Mouse (Mus musculus) activated CD4-positive, CD25-positive, alpha-beta regulatory T cell, adult 4 months (primary cell): Measurements from ENCODE around the gene Pgbd5. TPM values are rescaled to one million over a fixed set of nuclear protein-coding genes. Genes with fewer than 3 reads are reported as not detected.

Experiments
- ATAC-seq: one replicate; pipeline ENCODE4 v1.8.0; 2017
- polyA plus RNA-seq, 2 experiments: library from polyadenylated mRNA; unstranded; fragments of 100-300 nt; shearing (Covaris generic); gene quantifications; one replicate each; pipeline ENCODE4 v1.2.1; 2017

Gene Pgbd5
- polyA plus RNA-seq: not detected

DNA sequence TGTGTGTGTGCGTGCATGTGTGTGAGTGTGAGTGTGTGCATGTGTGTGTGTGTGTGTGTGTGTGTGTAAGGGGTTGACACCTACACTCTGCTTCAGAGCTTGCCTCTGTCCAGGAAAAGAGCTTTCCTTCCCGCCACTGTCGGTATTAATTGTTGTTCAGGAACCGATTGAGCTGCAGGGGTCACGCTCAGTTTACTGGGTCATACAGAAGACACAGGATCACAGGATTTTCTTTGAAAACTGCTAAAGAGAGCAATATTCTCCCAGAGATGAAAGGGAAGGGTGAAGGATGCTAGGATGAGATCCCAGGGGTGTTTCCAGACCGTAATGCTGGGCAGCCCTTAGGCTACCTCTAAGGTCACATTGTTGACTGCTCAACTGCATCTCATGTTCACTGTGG lies at the start of gene Pgbd5:
Gene Pgbd5 (minus strand): TSS at position 101 of the 400 bp plus-strand sequence.
- no peak for ATAC-seq

DNA sequence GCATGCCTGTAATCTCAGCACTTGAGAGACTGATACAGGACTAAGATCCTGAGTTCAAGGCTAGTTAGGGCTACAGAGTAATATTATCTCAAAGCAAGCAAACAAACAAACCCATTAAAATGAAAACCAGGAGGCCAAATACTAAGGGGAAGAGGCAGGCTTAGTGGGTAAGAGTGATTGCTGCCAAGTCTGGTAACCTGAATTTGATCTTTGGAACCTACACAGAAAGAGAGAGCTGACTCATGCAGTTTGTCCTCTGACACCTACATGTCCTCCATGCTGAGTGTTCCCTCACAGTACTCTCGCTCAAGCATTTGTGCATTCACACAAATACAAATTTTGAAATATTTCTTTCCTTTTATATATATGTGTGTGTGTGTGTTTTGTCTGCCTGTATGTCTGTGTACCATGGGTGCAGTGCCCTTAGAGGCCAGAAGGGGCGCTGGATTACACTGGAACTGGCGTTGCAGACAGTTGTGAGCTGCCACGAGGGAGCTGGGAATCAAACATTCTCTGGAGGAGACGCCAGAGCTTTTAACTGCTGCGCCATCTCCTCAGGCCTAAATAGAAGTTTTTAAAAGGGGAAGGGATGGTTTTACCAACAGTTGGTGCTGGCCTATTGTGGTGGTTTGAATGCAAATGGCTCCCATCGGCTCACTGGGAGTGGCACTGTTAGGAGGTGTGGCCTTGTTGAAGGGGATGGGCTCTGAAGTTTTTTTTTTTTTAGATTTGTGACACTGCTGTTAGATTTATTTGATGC lies 44.1 kb upstream of the Pgbd5 start:
- ATAC-seq: no peak

DNA sequence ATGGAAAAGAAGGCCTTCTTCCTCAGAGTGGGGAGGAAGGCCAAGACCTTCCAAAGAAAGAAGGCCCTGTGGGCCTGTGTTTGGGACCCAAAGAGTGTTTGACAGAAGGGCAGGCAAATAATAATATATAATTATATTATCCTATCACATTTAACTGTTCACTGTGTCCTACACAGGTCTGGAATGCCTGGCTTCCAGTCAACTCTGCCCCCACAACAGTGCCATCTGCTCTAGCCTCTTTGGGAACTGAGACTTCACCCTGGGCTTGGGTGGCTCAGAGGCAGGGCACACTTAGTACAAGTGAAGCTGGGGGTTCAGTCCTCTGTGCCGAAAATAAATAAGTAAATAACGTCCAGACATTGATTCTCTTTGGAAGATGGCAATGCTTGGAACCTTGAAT lies 43.3 kb upstream of the Pgbd5 start:
- ATAC-seq: no peak

DNA sequence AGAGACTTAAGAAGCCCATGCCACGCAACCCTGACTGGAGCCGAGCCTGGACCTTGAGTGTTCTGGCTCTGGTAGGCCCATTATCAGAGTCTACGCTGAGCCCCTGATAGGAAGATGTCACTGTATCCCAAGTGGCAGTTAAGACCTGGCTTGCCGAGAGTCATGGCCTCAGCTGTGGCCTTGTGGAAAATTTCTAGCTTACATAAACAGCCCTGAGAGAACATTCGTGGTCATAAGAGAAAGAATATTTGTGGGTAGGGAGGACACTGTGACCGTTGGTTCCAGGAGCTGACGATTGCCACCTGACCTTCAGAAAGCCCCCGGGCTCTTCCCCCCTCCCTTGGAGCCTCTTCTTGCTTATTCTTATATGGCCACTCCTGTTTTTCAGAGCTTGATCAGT lies 40.9 kb upstream of the Pgbd5 start:
- no peak for ATAC-seq

DNA sequence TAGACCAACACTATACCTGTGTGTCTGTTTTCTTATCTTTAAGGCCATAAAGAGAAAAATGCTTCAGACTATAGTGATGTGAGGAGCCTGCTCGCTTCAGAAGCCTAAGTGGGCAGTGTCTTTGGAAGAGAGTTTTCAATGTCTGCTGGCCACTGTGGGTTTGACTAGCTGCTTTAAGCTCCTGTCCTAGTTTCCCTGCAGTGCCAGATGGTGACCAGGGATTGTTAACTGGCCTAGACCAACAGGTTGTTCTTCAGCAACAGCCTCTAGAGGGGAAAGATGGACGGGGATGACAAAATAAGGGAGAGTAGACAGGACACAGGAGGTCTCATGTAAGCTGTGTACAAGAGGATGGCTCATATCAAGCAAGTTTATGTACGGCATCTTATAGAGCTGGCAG lies 39.8 kb upstream of the Pgbd5 start:
- no peak for ATAC-seq

DNA sequence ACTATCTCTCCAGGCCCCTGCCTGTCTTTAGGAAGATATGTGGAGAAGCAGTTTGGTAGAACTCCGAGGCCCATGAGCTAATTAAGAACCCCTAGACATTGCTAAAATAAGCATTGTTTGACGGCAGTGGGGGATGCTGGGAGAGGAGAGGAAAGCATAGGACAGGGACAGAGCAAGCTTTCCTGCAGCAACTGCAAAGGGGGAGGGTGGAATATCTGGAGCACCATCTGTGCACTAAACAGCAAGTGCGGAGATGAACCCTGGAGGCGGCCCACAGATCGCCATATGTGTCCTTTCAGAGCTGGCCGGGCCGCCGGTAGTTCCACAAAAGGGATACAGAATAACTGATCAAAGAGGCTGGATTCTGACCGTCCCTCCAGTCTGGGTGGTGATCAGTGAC lies 37.2 kb upstream of the Pgbd5 start:
- ATAC-seq: no peak

DNA sequence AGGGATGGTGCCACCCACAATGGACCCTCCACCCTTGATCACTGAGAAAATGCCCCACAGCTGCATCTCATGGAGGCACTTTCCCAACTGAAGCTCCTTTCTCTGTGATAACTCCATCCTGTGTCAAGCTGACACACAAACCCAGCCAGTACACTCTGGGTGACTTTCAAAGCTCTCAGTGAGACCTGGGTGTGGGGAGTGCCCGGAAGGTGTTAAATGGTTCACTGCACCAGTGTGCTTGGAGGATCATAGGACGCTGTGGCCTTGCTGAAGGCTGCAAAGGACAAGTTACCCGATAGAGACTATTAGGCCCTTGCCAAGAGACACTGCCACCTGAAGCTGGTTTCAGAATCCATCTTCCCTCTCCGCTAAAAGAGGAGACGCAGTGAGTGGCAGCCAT lies 36.2 kb upstream of the Pgbd5 start:
- no peak for ATAC-seq

DNA sequence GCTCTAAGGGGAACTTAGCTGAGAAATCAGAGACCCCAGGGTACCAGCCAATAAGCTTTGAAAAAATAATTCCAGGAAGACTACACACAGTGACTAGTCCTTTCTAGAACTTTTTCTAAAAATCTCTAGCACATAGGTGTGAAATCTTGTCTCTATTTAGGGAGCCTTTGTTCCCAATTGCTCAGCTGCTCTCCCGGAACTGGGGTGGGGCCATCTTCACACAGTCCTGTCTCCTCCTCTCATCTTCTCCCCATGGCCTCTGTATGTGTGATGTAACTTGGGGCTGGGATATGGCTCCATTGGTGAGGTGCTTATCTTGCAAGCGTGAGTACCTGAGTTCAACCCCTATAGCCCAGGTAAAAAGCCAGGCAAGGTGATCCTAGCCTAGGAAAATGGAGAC lies 25.2 kb upstream of the Pgbd5 start:
- ATAC-seq: no peak

DNA sequence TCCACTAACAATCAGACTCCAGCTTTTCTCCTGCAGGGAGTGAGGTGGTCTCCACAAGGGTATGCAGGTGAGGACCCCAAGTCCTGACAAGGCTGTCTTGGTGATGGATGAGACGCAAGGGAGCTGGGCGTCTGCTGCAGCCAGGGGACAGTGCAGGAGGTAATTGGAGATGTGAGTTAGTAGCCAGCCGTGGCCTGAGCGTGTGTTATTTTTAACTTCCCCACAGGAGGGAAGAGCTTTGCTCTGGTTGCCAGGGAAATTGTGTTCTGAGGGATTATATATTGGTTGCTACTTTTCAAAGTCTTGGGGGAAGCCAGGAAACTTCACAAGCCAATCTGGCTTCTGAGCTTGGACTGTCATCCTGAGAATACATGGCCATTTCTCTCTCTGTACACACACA lies 23.7 kb upstream of the Pgbd5 start:
- ATAC-seq: no peak

DNA sequence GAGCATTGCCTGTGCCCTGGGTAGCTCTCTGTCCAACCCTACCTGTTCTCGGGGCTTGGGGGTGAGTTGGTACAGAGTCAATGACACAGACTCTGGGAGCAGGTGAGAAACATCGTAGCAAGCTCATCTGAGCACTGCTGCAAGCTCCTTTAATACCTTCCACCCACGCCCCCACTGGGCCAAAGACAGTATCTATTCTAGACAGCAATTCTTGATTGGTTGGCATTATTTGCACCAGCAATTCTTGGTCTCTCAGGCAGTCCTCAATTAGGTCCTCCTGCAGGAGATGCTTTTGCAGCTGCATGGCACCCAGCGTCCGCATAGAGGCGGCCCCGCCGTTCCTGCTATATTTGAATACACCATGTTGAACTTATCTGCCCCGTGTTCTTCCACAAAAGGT lies 22.7 kb upstream of the Pgbd5 start:
- no peak for ATAC-seq

DNA sequence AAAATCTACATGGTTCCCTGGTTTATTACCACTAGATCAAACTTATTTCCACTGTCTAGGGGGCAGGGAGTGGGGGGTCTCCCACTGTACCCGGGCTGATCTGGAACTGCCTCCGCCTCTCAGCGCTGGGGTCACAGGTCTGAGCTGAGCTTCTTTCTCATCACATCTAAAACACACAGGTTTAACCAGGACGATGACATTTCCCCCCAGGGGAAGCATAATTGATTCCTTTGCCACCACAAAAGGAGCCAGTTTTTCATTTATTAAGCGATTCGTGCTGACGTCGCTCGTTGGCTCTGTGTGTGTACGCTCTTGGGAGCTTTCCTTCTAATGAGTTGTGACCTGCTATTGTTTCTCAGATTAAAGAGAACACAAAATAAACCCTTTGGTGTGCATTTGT lies 21.6 kb upstream of the Pgbd5 start:
- no peak for ATAC-seq

DNA sequence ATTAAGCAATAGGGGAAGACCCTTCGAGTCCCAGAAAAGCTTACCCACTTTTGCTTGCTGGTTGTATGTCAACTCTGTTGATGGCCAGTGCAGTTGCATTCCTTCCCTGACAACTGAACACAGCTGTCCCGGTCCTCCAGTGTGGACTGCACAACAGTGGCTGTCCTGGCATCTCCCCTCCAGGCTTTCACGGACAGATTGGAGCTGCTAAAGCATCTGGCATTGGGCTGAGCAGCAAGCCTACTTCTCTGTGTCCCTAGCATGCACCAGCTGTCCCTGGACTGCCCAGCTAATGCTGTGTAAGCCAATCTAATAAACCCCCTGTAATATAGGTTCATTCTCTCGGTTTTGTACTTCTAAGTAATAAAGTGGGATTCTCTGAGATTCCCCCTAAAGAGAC lies 21.2 kb upstream of the Pgbd5 start:
- ATAC-seq: no peak

DNA sequence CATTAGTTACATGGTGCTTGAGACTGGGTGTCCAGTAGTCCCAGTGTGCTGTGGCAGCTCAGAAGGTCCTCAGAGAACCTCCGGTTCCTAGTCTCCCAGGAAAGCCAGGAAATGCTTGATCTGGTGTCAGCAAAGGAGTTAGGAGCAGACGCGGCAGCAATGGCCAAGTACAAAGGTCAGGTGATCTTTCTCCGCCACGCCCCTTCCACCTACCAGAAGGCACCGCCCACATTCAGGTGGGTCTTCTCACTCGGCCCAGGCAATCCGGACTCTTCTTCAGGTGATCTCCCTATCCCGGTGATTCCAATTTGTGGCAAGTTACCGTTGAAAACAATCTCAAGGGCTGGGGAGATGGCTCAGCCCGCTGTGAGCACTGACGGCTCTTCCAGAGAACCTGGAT lies 20.2 kb upstream of the Pgbd5 start:
- no peak for ATAC-seq

DNA sequence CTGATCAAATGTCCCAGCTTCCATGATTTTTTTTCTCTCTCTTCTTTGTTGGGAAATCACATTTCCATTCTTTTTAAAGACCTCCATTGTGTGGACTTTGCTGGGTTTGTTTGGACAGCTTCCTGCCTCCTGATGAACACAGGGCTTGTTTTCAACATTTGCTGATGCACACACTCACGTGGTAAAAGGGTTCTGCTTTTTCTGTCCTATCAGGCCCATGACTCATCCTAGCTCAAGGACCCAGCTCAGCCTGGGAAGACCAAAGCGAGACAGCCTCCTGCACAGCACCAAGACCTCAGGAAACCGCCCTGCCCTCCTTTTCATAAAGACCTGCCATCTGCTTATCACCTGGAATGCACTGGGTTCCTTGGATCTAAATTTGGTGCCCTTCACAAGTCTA lies 15.9 kb upstream of the Pgbd5 start:
- ATAC-seq: no peak

DNA sequence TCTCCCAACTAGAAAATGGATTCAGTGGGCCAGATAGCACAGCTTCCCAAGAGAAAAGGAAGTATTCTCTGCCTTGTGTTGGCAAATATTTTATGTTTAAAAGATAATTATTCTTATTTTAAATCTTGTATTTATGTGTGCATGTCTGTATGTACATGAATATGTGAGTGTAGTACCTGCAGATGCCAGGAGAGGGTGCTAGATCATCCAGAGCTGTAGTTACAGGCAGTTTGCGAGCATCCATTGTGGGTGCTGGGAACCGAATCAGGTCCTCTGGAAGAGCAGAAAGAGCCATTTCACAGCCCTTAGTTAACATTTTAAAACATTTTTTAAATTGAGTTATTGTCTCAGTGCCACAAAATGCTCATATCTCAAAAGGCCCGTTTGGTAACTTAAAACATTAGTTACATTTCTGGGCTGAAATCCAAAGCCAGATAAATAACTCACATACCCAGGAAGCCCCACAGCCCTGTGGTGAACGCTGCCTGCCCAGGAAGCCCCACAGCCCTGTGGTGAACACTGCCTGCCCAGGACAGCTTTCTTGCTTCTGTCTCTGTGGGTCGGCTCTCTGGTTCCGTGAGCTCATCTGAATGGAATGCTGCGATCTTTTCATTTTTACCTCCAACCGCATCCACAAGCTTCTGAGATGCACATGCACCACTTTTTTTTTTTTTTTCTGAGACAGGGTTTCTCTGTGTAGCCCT lies 10.9 kb upstream of the Pgbd5 start:
- ATAC-seq: no peak

DNA sequence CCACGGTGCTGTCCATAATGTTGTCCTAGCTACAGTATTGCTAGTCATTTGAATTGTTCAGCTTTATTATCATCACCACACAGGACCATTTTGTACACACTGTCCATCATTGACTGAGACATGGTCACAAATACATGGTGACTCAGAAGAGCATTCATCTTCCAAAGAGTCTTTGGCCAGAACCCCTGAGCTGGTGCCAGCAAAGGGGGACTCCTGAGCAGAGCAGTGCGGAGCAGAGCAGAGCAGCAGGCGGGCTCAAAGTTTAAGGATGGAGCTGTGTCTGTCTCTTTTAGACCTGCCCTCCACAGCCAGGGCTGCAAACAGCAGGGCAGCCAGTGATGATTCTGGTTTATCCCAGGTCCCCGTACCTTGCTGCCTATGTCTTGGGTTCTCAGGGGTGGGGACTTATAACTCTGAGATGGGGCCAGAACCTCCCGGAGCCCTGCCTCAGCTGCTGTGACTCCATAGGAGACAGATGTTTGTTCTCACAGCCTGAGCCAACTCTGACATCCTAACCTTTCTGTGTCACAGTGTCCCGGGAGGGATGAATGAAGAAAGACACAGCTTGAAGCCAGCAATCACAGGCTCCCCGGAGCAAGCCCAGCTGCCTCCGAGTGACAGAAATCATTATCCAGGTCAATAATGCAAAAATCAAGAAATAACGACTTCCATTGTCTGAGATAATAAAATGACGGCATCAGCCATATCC lies 9.7 kb upstream of the Pgbd5 start:
- ATAC-seq: no peak

DNA sequence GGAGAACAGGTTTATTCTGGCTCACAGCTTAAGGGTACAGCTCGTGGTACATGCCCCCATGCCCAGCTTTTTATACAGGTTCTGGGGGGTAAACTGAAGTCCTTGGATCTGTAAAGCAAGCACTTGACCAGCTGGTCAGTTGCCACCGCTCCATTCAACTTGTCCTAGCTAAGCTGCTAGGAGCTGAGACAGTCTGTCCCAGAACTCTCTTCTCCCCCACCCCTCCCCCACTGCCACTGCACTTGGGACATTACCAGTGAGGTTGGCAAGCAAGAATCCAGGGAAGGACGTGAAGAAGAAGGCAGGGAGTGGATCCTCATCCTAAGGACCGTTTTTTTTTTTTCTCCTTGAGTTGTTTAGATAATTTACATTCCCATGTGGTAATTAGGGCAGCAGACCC lies 2.7 kb downstream of the Pgbd5 start:
- ATAC-seq: no peak

DNA sequence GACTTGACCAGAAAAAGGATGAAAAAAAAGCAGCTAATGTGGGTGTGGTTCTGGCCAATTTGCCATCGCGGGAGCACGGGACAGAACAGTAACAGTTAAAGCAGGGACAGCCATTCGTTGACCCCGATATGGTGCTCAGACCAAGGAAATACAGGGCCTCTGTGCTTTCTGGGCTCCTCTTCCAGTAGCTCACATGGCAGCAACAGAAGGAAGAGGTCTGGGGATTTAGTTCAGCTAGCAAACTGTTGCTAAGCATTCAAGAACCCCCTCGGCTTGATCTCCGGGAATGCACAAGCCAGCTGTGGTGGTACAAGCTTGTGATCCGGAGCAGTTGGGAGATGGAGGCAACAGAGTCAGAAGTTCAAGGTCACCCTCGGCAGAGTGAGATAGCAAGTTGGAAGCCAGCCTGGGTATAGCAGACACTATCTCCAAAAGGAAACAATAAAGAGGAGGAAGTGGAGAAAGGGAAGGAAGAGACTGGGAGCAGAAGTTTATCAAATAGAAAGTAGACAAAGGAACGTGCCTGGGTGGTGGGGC lies 3.7 kb downstream of the Pgbd5 start:
- ATAC-seq: no peak

DNA sequence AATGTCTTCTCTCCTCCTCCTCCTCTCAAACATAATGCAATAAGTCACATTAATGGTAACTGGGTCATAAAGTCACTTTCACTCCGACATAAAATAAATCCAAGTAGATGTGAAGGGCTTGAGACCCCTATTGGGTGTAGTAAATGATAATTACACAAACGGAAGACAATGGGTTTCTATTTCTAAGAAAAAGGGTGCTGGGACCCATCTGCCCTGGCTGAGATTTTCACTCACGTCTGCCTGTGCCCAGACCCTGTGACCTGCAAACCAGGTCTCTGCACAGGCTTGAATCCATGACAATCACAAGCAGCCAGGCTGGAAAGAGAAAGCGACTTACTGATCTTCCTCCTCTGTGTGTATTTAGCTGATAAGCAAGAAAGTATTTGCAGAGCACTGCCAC lies 4.3 kb downstream of the Pgbd5 start:
- ATAC-seq: no peak

DNA sequence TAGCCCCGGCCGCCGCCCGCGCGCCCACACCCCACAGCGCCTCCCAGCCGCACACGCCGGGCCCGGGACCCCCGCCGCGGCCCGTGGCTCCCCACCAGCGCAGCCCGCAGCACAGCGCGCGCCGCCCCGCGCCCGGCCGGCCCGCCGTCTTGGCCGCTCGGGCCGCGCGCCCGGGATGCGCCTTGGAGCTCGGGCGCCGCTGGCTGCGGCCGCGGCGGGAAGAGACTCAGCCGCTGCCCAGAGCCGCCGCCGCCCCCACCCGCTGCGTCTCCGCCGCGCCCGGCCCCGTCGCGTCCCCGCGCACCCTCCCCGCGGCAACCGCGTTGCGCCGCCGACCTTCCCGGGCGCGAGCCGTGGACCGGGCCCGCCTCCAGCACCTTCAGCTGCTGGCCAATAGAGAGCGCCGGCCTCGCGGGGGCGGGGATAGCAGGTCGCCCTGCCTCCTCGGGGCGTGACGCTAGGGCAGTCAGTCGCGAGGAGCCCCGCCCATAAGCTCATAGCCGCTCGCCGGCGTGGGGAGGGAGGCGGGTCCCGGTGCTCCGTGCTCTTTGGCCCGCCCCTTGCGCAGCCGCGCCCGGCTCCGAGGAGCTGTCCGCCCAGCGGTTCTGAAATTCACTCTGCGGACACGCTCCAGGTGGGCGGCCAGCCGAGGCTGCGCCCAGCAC lies 5.2 kb downstream of the Pgbd5 start:
- ATAC-seq: peak; percentile 85

DNA sequence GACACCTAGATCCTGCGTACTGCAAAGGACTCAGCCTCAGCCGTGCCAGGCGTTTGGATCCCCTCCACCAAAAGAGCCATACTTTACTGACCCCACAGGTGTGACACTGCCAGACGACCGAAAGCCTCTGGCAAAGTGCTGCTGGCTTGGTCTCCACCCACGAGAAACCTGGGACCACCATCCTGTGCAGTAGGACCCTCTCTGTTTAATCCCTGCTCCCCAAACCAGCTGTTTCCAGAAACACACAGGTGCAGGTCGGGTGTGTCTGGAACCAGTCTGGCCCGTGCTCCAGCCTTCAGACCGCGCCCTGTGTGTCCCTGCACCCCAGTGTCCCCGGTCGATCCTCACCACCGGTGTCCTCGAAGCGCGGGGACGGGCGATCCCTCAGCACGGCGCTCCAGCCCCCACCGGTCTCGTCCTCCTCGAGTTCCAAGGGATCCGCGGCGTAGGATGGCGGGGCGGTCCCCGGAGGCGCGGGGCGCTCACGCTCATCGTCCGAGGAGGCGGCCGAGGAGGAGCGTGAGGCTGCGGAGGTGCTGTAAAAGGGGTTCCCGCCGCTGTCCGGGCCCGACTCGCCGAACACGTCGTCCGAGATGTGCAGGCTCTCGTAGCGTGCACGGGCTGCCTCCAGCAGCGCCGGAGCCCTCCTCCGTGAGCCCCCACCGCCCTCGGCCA lies 5.9 kb downstream of the Pgbd5 start:
- ATAC-seq: no peak

DNA sequence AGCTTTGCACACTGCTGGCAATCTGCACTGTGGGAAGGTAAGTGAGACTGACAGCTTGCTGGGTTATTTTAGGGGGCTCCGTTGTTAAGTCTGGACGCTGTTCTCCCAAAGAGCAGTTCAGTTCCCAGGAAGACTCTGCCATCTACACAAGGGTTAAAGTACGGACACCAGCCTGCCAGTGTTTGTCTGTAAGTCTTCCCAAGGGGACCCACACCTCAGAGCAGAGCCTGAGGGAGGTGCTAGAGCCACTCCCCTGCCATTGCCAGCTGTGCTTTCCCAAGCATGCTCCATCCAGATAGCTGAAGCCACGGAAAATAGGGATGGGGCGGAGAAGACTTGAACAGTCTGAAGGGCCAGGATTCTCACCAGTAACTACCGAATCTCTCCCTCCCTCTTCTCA lies 8.6 kb downstream of the Pgbd5 start:
- ATAC-seq: no peak

DNA sequence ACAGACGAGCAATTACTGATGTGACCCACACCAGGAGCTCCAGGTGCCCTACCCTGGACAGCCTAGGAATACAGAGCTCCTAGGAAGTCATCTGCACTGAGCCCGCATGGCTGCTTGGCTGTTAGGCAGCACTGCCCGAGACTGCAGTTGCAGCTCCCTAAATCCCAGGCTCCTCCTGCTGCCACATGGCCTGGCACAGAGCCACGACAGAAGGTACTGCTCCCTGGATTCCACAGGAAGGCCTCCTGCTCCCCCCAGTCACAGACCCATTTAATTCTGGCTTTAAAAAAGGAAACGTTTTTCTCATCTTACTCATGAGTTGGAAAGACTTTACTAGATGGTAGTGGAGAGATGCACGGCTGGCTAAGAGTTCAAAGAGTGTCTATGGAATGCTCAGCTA lies 10.0 kb downstream of the Pgbd5 start:
- no peak for ATAC-seq
